Mouse (Mus musculus): ENCODE measurements around the gene Pcdh10. TPM values are rescaled to one million over a fixed set of nuclear protein-coding genes. Genes with fewer than 3 reads are reported as not detected.
A peak's percentile ranks its signal among the peaks of the same experiment; 100 is the strongest.

The Pcdh10 gene
- polyA plus RNA-seq, 1 experiment from 2014 or later, result 0.51 TPM

GRCm38 (mm10) chr3:45377391-45377998 is 703 bp upstream of the Pcdh10 start:
- WGBS, result under 1% methylated on average over 26 of the region's 26 CpGs
- Histone ChIP-seq H3K4me2 (replicated peaks; ENCODE audit: low read depth) (peak overlapping the region; percentile 91), H3K27ac (ENCODE audit: low read depth, low read length) (no peak overlapping the region), H3K36me3 (ENCODE audit: control insufficient read depth, insufficient read depth) (no peaks in the 10 kb centered on the region), H3K4me3 (ENCODE audit: low read depth, low read length) (peak overlapping the region; percentile 50), H3K4me1 (replicated peaks; ENCODE audit: control insufficient read depth, insufficient read depth, low read length) (0 out of 2 replicates have a peak, but pooled peaks cover 6% of the 10 kb centered on the region), H3K9me3 (ENCODE audit: control insufficient read depth) (no peaks in the 10 kb centered on the region), H3K27me3 (replicated peaks; ENCODE audit: control insufficient read depth, insufficient read depth, low read length) (peaks cover 58% of the 10 kb centered on the region), H3K9ac (ENCODE audit: low read depth, low read length) (no peak overlapping the region)
- ATAC-seq, result no peak
- no peak for TF ChIP-seq CTCF (IDR thresholded peaks at IDR 0.05; ENCODE audit: low read depth)

GRCm38 (mm10) chr3:45379541-45379971 is 1.4 kb downstream of the Pcdh10 start:
- TF ChIP-seq CTCF (IDR thresholded peaks at IDR 0.05; ENCODE audit: low read depth), result no peak
- Histone ChIP-seq H3K27ac (ENCODE audit: low read depth, low read length) (no peak overlapping the region), H3K4me2 (replicated peaks; ENCODE audit: low read depth) (peak overlapping the region; percentile 91), H3K4me1 (replicated peaks; ENCODE audit: control insufficient read depth, insufficient read depth, low read length) (0 out of 2 replicates have a peak, but pooled peaks cover 6% of the 10 kb centered on the region), H3K27me3 (replicated peaks; ENCODE audit: control insufficient read depth, insufficient read depth, low read length) (peaks cover 62% of the 10 kb centered on the region), H3K4me3 (ENCODE audit: low read depth, low read length) (peak overlapping the region; percentile 50), H3K9ac (ENCODE audit: low read depth, low read length) (no peak overlapping the region), H3K36me3 (ENCODE audit: control insufficient read depth, insufficient read depth) (no peaks in the 10 kb centered on the region), H3K9me3 (ENCODE audit: control insufficient read depth) (no peaks in the 10 kb centered on the region)
- under 1% methylated on average over 25 of the region's 29 CpGs for WGBS
- no peak for ATAC-seq

GRCm38 (mm10) chr3:45379972-45380761 is 2.0 kb downstream of the Pcdh10 start:
- peaks cover 59% of the 10 kb centered on the region for H3K27me3 ChIP-seq (replicated peaks; ENCODE audit: control insufficient read depth, insufficient read depth, low read length)
- H3K27ac ChIP-seq (ENCODE audit: low read depth, low read length), result no peak overlapping the region; the same call in 1 of the 2 replicates
- ATAC-seq, result no peak
- 0 out of 2 replicates have a peak, but pooled peaks cover 6% of the 10 kb centered on the region for H3K4me1 ChIP-seq (replicated peaks; ENCODE audit: control insufficient read depth, insufficient read depth, low read length)
- 1% methylated on average over 55 of the region's 55 CpGs for WGBS
- H3K9me3 ChIP-seq (ENCODE audit: control insufficient read depth), result no peaks in the 10 kb centered on the region
- H3K4me2 ChIP-seq (replicated peaks; ENCODE audit: low read depth), result peak overlapping the region; percentile 91
- no peak for TF ChIP-seq CTCF (IDR thresholded peaks at IDR 0.05; ENCODE audit: low read depth)
- H3K9ac ChIP-seq (ENCODE audit: low read depth, low read length), result no peak overlapping the region
- no peaks in the 10 kb centered on the region for H3K36me3 ChIP-seq (ENCODE audit: control insufficient read depth, insufficient read depth)
- H3K4me3 ChIP-seq (ENCODE audit: low read depth, low read length), result peak overlapping the region; percentile 50

- Histone ChIP-seq H3K4me2 (replicated peaks; ENCODE audit: low read depth) (peak overlapping the region; percentile 91), H3K4me3 (ENCODE audit: low read depth, low read length) (peak overlapping the region; percentile 50), H3K36me3 (ENCODE audit: control insufficient read depth, insufficient read depth) (no peaks in the 10 kb centered on the region), H3K27me3 (replicated peaks; ENCODE audit: control insufficient read depth, insufficient read depth, low read length) (peaks cover 55% of the 10 kb centered on the region), H3K9me3 (ENCODE audit: control insufficient read depth) (no peaks in the 10 kb centered on the region), H3K9ac (ENCODE audit: low read depth, low read length) (no peak overlapping the region; the same call in 1 of the 2 replicates), H3K4me1 (replicated peaks; ENCODE audit: control insufficient read depth, insufficient read depth, low read length) (0 out of 2 replicates have a peak, but pooled peaks cover 6% of the 10 kb centered on the region), H3K27ac (ENCODE audit: low read depth, low read length) (no peak overlapping the region)
- TF ChIP-seq CTCF (IDR thresholded peaks at IDR 0.05; ENCODE audit: low read depth), result no peak
- ATAC-seq, result no peak
- WGBS, result 1% methylated on average over 79 of the region's 82 CpGs
Observed at GRCm38 (mm10) chr3:45380811-45381761, 2.9 kb downstream of the Pcdh10 start.

GRCm38 (mm10) chr3:45382032-45382755 is 4.0 kb downstream of the Pcdh10 start:
- peaks cover 48% of the 10 kb centered on the region for H3K27me3 ChIP-seq (replicated peaks; ENCODE audit: control insufficient read depth, insufficient read depth, low read length)
- H3K27ac ChIP-seq (ENCODE audit: low read depth, low read length), result no peak overlapping the region
- 0 out of 2 replicates have a peak, but pooled peaks cover 6% of the 10 kb centered on the region for H3K4me1 ChIP-seq (replicated peaks; ENCODE audit: control insufficient read depth, insufficient read depth, low read length)
- no peak overlapping the region for H3K4me3 ChIP-seq (ENCODE audit: low read depth, low read length)
- no peak for TF ChIP-seq CTCF (IDR thresholded peaks at IDR 0.05; ENCODE audit: low read depth)
- no peak overlapping the region for H3K9ac ChIP-seq (ENCODE audit: low read depth, low read length)
- H3K4me2 ChIP-seq (replicated peaks; ENCODE audit: low read depth), result no peak overlapping the region
- whole genome bisulfite sequencing, result 36% methylated on average over 4 of the region's 4 CpGs
- H3K9me3 ChIP-seq (ENCODE audit: control insufficient read depth), result no peaks in the 10 kb centered on the region
- no peaks in the 10 kb centered on the region for H3K36me3 ChIP-seq (ENCODE audit: control insufficient read depth, insufficient read depth)
- no peak for ATAC-seq
